Mouse (Mus musculus): Measurements from ENCODE around the gene 9130409I23Rik.
A peak's percentile ranks its signal among the peaks of the same experiment; 100 is the strongest.
"Not testable (repeated sequence)": the region's sequence is repeated elsewhere in the genome, so short reads cannot be mapped to it uniquely, and the experiment has no call there.

The 9130409I23Rik gene

DNA sequence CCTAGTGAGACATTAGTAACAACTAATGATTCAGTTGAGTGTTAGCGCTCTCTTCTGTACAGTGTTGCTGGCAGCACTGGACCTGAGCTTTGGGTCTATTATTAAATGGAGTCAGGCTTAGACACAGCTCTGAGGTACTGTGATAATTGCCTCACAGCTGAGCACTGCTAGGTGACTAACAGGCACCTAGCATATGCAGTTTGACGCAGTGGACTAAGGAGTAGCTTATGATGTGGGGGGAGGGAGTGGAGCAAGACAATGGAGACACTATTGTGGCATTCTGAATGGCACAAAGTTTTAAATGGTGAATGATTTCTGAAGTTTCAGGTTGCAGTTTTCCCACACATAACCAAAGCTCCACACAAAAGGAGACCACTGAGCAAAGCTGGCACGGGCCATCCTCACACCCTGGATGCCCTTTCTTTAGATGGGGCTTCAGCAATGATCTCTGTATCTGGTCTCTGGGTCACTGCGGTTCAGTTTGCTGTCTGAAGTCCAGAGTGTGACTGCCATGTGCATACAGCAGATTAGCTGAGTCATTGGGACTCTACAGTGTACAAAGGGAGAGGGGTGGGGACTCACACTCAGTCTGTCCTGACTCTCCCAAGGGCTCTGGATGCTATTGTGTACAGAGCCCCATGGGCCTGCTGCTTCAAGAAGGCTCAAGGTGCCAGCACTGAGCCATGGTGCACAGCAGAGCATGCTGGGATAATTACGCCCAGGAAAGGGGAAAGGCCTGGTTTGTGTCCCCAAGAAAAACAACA, 15.8 kb upstream of the 9130409I23Rik start:
- DNase-seq (ENCODE audit: low read depth): not testable (repeated sequence)

DNA sequence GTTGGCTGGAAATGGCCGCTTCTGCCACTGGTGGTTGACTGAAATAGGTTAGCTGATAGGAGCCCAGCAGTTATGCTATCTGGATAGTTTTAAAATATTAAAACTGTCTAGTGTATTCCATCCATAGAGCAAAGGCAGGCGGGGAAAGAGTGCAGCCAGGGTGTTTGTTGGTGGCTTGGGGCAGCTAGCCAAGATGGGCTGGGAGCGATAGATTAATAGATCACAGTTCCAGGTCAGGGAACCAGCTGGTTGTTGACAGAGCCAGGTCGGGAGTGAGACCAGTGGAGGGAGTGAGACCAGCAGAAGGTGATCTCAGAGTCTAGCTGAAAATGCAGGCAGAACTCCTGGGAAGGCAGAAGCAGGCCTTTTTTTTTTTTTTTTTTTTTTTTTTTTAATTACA, 13.4 kb upstream of the 9130409I23Rik start:
- no peak for DNase-seq (ENCODE audit: low read depth)

DNA sequence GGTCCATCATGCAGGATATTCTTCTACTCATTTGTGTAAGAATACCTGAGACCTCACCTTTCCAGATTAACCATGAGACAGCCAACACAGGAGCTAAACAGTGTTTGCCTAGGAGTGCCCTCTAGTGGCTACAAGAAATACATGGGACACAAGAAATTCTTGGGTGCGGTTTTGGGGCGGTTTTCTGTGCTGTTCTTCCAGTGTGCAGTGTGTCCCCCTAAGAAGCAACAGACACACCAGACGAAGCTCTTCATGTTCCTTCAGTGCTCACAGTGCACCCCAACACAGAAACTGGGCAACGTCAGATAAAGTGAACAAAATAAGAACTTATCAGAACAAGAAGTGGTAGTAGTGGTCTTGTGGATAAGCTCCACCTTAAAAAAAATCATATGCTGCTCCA, 11.4 kb upstream of the 9130409I23Rik start:
- peak; percentile 46 for DNase-seq (ENCODE audit: low read depth)

DNA sequence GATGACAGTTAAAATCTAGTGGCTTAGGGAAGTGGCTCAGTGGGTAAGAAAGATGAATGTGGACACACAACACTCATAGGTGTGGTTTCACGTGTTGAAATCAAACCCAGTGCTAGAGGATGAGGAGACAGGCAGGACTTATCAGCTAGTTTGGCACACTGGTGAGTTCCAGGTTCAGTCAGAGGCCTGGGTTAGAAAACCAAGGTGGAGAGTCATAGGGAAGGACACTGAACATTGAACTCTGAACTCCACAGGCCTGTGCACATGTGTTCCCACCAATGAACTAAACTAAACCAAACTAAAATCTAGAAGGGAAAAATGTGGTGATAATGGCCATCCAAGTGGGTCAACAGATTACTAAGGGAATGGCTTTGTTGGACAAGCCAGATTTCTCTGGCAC, 3.5 kb upstream of the 9130409I23Rik start:
- DNase-seq (ENCODE audit: low read depth): no peak

DNA sequence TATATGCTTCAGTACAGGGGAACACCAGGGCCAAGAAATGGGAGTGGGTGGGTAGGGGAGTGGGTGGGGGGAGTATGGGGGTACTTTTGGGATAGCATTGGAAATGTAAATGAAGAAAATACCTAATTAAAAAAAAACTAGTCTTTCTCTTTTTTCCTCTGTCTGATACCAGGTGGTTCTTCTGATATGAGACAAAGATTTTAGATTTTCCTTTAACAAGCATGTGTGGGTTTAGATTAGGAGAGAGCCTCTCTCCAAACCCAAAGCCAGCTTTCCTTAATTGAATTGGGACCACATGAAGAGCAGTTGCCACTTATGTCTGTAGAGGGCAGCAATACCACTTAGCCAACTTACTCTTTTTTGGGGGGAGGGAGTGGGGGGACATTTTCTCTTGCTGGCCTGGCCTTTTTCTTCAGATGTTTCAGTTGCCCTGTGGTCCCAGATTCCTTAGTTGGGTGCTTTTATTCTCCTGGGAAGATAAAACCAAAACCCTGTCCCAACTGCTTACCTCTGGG, 1.7 kb upstream of the 9130409I23Rik start:
- no peak for DNase-seq (ENCODE audit: low read depth)

DNA sequence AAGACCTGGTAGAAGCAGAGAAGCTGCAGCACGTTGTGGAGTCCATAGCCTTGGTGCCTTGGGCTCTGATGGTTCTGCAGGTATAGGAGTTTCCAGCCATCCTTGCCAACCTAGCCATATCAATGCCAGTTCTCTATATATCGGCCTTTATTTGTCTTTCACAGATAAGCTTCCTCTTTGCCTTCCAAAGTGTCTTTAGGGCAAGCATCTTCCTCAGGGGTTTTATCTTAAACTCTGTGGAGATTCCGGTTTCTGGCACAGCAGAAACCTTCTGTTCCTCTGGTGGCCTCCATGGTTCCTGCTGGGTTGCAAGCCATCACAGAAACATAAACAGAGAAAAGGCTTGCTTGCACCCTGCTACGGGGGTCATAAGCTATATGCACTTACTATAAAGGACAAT, 1.9 kb downstream of the 9130409I23Rik start:
- no peak for DNase-seq (ENCODE audit: low read depth)

DNA sequence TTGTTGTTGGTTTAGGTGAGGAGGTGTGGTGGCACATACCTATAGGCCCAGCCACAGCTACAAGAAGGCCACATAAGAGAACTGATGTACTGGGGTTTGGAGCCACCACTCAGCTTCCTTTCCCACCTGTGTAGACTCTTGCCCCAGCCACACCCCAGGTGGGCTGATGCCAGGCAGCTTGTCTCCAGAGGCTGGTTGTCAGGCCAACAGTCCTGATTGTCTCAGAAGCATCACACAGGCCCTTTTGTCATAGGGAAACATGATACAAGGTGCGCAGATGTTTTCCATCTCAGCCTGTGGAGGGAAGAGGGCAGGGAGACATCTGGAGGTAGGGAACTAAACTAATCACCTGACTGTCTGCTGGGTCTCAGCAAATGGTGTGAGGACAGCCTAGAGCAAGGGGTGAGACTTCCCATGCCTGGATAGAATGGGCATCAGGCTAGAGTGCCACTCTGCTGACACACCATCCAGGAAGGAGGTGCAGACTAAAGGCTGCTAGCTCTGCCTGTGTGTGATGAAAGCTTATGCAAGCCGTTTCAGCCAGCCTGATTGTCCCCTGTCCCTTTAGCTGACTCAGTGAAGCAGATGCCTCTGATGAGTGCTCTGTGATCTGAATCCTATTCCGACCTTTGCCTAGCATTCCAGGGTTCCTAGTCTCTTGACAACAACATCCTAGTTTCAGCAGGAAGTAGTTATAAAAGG, 10.9 kb downstream of the 9130409I23Rik start:
- DNase-seq (ENCODE audit: low read depth): no peak

DNA sequence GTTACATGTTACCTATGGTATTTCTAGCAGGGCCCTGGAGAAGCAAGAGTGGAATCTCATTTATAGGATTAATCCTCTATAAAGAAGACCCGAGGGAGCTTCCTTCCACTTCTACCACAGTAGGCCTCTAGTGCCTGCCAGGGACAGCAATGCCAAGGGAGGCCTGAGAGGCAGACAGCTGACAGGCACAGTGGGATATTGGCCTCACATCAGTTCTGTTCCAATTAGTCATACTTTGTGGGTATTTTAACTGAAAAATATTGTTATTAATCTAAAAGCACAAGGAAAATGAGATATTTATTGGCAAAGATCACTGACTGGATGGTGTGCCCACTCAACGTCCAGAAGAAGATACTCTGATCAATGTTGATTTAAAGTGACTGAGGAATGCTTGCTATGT, 13.0 kb downstream of the 9130409I23Rik start:
- no peak for DNase-seq (ENCODE audit: low read depth)

DNA sequence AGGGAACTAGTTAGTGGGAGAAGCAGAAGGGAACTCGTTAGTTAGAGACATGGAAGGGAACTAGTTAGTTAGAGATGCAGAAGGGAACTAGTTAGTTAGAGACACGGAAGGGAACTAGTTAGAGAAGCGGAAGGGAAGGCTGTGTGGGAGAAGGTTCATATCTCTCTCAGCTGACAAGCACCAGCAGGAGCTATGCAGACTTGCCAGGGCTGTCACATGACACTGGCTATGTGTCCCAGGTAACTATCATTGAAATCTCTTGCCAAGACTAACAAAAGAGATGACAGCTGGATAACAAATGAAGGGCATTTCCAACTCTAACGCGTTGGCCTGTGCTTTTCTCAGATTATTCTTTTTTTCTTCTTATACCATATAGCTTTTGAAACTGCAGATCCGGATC, 13.6 kb downstream of the 9130409I23Rik start:
- no peak for DNase-seq (ENCODE audit: low read depth)

DNA sequence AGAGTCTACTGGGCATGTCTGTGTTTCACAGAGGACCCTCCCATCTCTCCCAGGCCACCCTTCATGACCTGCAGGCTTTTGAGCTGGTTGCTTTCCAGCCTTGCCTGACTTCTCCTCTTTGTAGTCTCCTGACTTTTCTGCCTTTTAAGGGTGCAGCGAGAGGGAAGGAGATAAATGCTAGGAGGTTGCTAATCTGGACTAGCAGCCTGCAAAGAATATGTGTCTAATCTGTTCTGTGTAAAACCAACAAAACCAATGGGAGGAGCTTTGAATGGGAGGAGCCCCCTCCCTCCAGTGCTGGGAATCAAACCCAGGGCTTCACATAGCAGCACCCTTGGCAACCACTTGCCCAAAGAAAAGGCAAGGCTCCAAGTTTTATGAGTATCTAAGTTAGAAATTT, 17.3 kb downstream of the 9130409I23Rik start:
- DNase-seq (ENCODE audit: low read depth): no peak

DNA sequence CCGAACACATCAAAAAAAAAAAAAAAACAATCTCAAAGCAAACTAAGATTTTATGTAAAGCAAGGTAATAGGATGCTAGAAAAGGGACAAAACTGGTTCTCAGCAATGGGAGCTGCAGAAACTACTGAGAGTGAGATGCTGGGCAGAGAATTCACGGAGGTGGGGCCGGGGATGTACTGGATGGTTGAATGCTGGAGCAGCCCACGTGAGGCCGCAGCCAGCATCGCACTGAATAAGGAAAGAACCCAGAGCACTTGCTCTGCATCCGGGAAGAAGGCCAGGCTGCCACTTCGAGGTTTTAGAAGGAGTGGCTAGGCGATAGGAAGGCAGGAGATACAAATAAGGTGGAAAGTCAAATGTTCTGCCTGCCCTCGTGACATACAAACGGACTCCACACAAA, 18.6 kb downstream of the 9130409I23Rik start:
- DNase-seq (ENCODE audit: low read depth): no peak

DNA sequence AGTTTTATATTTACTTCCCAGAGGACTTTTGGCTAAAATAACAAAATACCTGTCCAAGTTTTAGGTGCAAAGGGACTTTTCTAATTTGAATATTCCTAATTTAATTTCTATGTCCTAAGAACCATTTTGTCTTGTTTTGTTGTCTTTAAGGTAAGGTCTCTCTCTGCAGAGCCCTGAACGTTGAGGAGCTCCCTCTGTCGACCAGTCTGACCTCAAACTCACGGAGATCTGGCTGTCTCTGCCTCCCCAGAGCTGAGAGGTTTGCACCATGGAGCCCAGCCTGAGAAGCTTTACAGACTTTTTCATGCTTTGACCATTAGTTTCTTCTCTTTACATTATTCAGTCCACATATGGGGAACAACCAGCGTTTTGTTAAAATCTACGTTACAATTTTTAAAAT, 22.0 kb downstream of the 9130409I23Rik start:
- DNase-seq (ENCODE audit: low read depth): no peak

DNA sequence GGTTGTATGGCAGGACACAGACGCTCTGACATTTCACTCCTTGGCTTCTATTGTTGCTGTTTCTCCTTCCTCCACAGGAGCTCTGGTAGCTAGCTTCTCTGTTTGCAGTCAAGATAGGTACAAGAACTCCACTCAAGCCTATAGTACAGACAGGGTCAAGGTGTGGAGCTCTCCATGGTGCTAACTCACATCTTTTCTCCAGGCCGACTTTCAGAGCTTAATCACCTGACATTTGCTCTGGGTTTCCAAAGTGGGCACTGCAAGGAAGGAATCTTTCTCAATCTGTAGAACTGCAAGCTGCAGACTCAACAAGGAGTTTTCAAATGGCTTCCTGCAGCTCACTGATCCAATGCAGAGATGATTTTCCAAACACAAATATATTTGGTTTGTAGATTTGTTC, 33.0 kb downstream of the 9130409I23Rik start:
- DNase-seq (ENCODE audit: low read depth): peak; percentile 37

DNA sequence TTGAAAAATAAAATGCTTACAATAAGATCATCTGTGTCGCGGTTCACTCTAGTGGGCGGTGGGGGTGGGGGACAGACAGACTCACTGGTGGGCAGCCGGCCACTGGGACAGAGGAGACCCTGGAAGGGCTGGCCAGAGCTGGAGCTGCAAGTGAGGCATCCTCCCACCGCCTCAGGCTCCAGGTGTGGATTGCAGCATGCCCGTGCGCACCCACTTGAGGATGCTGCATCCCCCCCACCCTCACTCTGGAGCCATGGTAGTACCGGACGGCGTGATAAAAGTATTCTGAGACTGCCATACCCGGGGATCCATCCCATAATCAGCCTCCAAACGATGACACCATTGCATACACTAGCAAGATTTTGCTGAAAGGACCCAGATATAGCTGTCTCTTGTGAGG, 39.0 kb downstream of the 9130409I23Rik start:
- DNase-seq (ENCODE audit: low read depth): no peak

Measured in c-Kit-positive CD71-positive TER-119-negative erythroid progenitor cells, embryonic 14.5 days (primary cell).